Mouse (Mus musculus) ES-CJ7 (cell line): Measurements from ENCODE around the gene Rtl3.
A peak's percentile ranks its signal among the peaks of the same experiment; 100 is the strongest.

ENCODE experiments used
- DNase-seq: peaks from one replicate; pipeline ENCODE4 v3.0.0; 2011; ENCODE audit warnings: low read depth, low spot score

The Rtl3 gene

GRCm38 (mm10) chrX:106840409-106840808, at the start of gene Rtl3:
TSS of gene Rtl3 (minus strand) at chrX:106840644.
- DNase-seq: no peak

GRCm38 (mm10) chrX:106872315-106872714, 31.9 kb upstream of the Rtl3 start:
- DNase-seq: no peak

GRCm38 (mm10) chrX:106871894-106872293, 31.4 kb upstream of the Rtl3 start:
- no peak for DNase-seq

- DNase-seq: no peak
Measured at GRCm38 (mm10) chrX:106871426-106871825, 31.0 kb upstream of the Rtl3 start.

- DNase-seq: no peak
Measured at GRCm38 (mm10) chrX:106853523-106854300, 13.3 kb upstream of the Rtl3 start.

GRCm38 (mm10) chrX:106839591-106839990, 853 bp downstream of the Rtl3 start:
- no peak for DNase-seq

- DNase-seq: no peak
Measured at GRCm38 (mm10) chrX:106830494-106830893, 9.9 kb downstream of the Rtl3 start.

GRCm38 (mm10) chrX:106809560-106810226, 30.8 kb downstream of the Rtl3 start:
- DNase-seq: no peak

GRCm38 (mm10) chrX:106804387-106804786, 36.1 kb downstream of the Rtl3 start:
- DNase-seq: no peak

- DNase-seq: peak; percentile 20
Measured at GRCm38 (mm10) chrX:106794686-106795085, 45.8 kb downstream of the Rtl3 start.
